ENCODE assay signal across 8 mouse cellular contexts in the genomic region with DNA sequence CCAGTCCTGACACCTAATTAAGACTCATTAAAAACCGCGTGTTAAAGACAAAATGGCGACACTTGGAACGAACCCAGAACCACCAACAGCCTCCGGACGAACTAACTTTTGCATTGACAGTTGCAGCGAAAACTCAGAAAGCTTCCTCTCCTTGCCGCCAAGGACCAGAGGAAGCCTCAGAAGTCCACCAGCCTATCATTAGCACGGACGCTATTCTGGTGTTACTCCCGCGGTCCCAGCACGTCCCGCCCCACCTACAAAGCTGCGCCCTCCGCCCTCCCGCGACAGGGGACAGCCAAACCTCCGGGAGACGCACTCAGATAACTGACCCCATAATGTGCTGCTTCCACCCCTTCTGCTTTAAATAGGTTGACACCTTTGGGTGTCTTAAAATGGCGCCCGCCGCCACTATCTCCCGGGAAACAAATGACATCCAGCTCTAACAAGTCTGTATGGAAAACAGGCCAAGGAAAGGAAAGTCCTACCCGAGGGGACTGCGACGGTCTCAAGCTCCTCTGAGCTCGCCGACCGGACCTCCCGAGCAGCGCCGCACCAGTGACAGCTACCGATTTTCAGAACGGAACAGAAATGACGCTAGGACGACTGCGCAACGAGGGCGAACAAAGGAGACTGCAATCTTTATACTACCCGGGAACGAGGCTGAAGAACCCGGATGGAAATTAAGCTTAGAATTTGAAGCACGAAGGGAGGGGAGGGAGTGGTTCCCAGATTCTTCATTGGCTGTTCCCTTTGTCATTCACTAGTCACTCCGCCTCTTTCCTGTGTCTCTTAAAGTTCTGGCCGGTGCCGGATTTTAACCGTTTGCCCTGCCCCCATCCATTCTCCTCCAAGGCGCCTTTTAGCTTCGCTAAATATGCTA. TPM values are rescaled to one million over a fixed set of nuclear protein-coding genes. Genes with fewer than 3 reads are reported as not detected.
DNase-seq lines count a peak whose midpoint lies in the region; ATAC-seq and TF ChIP-seq lines count a peak whose summit lies in the region.

A gene (minus strand): TSS at position 670 of the 880 bp plus-strand sequence.

- H3K27me3 ChIP-seq in embryonic facial prominence, embryonic 15.5 days: no peaks in the 10 kb centered on the region
- H3K27me3 ChIP-seq in limb, embryonic 14.5 days (ENCODE audit: control insufficient read depth, insufficient read depth, low read length): no peaks in the 10 kb centered on the region
- no peaks in the 10 kb centered on the region for H3K27me3 ChIP-seq in midbrain, postnatal 0 days (ENCODE audit: insufficient read depth, low read length)

- H3K4me1 ChIP-seq in bone marrow, adult 2 months (ENCODE audit: control insufficient read depth, insufficient read depth, low read length): no peaks in the 10 kb centered on the region
- no peaks in the 10 kb centered on the region for H3K4me1 ChIP-seq in embryonic facial prominence, embryonic 15.5 days
- no peaks in the 10 kb centered on the region for H3K4me1 ChIP-seq in limb, embryonic 14.5 days (ENCODE audit: control insufficient read depth, insufficient read depth, low read length)
- H3K4me1 ChIP-seq in midbrain, postnatal 0 days (ENCODE audit: insufficient read depth, low read length): no peaks in the 10 kb centered on the region

- peak within 1 kb of the TSS; percentile 99 for H3K4me3 ChIP-seq in bone marrow, adult 2 months (replicated peaks; ENCODE audit: control insufficient read depth, low read depth, low read length)
- H3K4me3 ChIP-seq in embryonic facial prominence, embryonic 15.5 days (replicated peaks): peak within 1 kb of the TSS; percentile 60
- H3K4me3 ChIP-seq in limb, embryonic 14.5 days (replicated peaks; ENCODE audit: low read length): peak within 1 kb of the TSS; percentile 56
- H3K4me3 ChIP-seq in midbrain, postnatal 0 days (ENCODE audit: low read depth, low read length): peak within 1 kb of the TSS; percentile 45

- ATAC-seq in embryonic facial prominence, embryonic 15.5 days (ENCODE audit: insufficient number of reproducible peaks, low FRiP score, low TSS enrichment, low read depth): peak; percentile 93
- peak; percentile 96 for ATAC-seq in limb, embryonic 14.5 days (ENCODE audit: low FRiP score, low read depth)
- ATAC-seq in midbrain, postnatal 0 days (ENCODE audit: low FRiP score): peak; percentile 93

- peak within 1 kb of the TSS; percentile 41 for H3K4me2 ChIP-seq in embryonic facial prominence, embryonic 15.5 days (replicated peaks)
- peak within 1 kb of the TSS; percentile 51 for H3K4me2 ChIP-seq in limb, embryonic 14.5 days (replicated peaks; ENCODE audit: low read depth, low read length, severe bottlenecking)
- peak within 1 kb of the TSS; percentile 45 for H3K4me2 ChIP-seq in midbrain, postnatal 0 days (ENCODE audit: low read depth, low read length, poor library complexity, severe bottlenecking)

- no peak for TF ChIP-seq CTCF in bone marrow, adult 2 months (IDR thresholded peaks at IDR 0.05; ENCODE audit: control insufficient read depth, insufficient read depth, low read length)
- no peak for TF ChIP-seq CTCF in midbrain, postnatal 0 days (IDR thresholded peaks at IDR 0.05)

- peak within 1 kb of the TSS; percentile 97 for H3K27ac ChIP-seq in bone marrow, adult 2 months (ENCODE audit: control insufficient read depth, insufficient read depth, low read depth, low read length, poor library complexity)
- peak within 1 kb of the TSS; percentile 96 for H3K27ac ChIP-seq in embryonic facial prominence, embryonic 15.5 days (replicated peaks)
- peak within 1 kb of the TSS; percentile 93 for H3K27ac ChIP-seq in limb, embryonic 14.5 days (replicated peaks; ENCODE audit: low read depth, low read length)
- H3K27ac ChIP-seq in midbrain, postnatal 0 days (ENCODE audit: low read depth, low read length): peak within 1 kb of the TSS; percentile 74

- H3K9ac ChIP-seq in embryonic facial prominence, embryonic 15.5 days: peak within 1 kb of the TSS; percentile 39
- H3K9ac ChIP-seq in limb, embryonic 14.5 days (ENCODE audit: low read depth, low read length, severe bottlenecking): peak within 1 kb of the TSS; percentile 78
- H3K9ac ChIP-seq in midbrain, postnatal 0 days (replicated peaks; ENCODE audit: low read length, poor library complexity, severe bottlenecking): peak within 1 kb of the TSS; percentile 59

- TF ChIP-seq POLR2A in bone marrow, adult 2 months (IDR thresholded peaks at IDR 0.05; ENCODE audit: borderline replicate concordance, control insufficient read depth, low read depth, low read length): peak; percentile 41; the same call in 1 of the 2 replicates
- TF ChIP-seq POLR2A in limb, embryonic 14.5 days (IDR thresholded peaks at IDR 0.05; ENCODE audit: borderline replicate concordance, extremely low read depth, insufficient read depth, insufficient read length): peak; percentile 96; the same call in 1 of the 2 replicates

- H3K9me3 ChIP-seq in embryonic facial prominence, embryonic 15.5 days (replicated peaks): no peaks in the 10 kb centered on the region
- H3K9me3 ChIP-seq in limb, embryonic 14.5 days (ENCODE audit: control insufficient read depth, low read length): no peaks in the 10 kb centered on the region
- no peaks in the 10 kb centered on the region for H3K9me3 ChIP-seq in midbrain, postnatal 0 days (ENCODE audit: low read length)

- peaks cover 14% of the 10 kb centered on the region for H3K36me3 ChIP-seq in embryonic facial prominence, embryonic 15.5 days
- peaks cover 24% of the 10 kb centered on the region for H3K36me3 ChIP-seq in limb, embryonic 14.5 days (ENCODE audit: control insufficient read depth, insufficient read depth, low read length)
- peaks cover 5% of the 10 kb centered on the region; the same call in 1 of the 2 replicates for H3K36me3 ChIP-seq in midbrain, postnatal 0 days (ENCODE audit: insufficient read depth, low read length)

- 20% methylated on average over 50 of the region's 50 CpGs for WGBS in bone marrow, adult 2 months
- 20% methylated on average over 50 of the region's 50 CpGs for WGBS in embryonic facial prominence, embryonic 15.5 days
- WGBS in limb, embryonic 14.5 days: 21% methylated on average over 44 of the region's 50 CpGs
- WGBS in midbrain, postnatal 0 days: 24% methylated on average over 50 of the region's 50 CpGs

- peak; percentile 96 for DNase-seq in 416B (ENCODE audit: low read depth)
- DNase-seq in heart, adult 8-10 months (ENCODE audit: low spot score): peak; percentile 93
- DNase-seq in kidney, adult 9 months: peak; percentile 96
- peak; percentile 96 for DNase-seq in limb, embryonic 14.5 days (ENCODE audit: low spot score)
- DNase-seq in midbrain, postnatal 0 days (ENCODE audit: low spot score): peak; percentile 96
- DNase-seq in spleen, postnatal 14 days (ENCODE audit: low spot score in 2 of 2): peak; percentile 38 to 54

RNA-seq across cellular contexts. Expression of the gene that starts here (rescaled TPM):
- polyA plus RNA-seq in bone marrow, adult 2 months (2011; ENCODE audit: insufficient read depth, insufficient read length, low replicate concordance, missing spikeins): 15.0 and 23.3 TPM in 2 replicates
- polyA plus RNA-seq in embryonic facial prominence, embryonic 15.5 days (2015; fragmentation: Nextera tagmentation; extraction: Ambion mirVana): 103 and 108 TPM in 2 replicates
- 10 to 100 TPM; 19.4 to 32.7 (median 23.2) TPM for total RNA-seq in heart, adult 8-10 months (2022)
- polyA plus RNA-seq in limb, embryonic 14.5 days (2012; rRNA removed): 111 and 149 TPM in 2 replicates
- polyA plus RNA-seq in limb, embryonic 14.5 days (2014; fragmentation: Nextera tagmentation; extraction: Ambion mirVana): 127 and 141 TPM in 2 replicates
- 115 and 141 TPM in 2 replicates for total RNA-seq in midbrain, postnatal 0 days (2014; rRNA removed)
- polyA plus RNA-seq in midbrain, postnatal 0 days (2015; fragmentation: Nextera tagmentation; extraction: Ambion mirVana): 103 and 109 TPM in 2 replicates

Comparison
In these comparisons a context has a peak if more than half of its experiments do, and no peak if none do; other contexts are left out.
1. Peak in every context shown above with its lines: DNase-seq, ATAC-seq, H3K4me3 ChIP-seq and H3K27ac ChIP-seq.
2. DNase-seq: peak in every context shown above with its lines; median percentile 96 in 416B; 96 in kidney, adult 9 months; 96 in limb, embryonic 14.5 days; 96 in midbrain, postnatal 0 days; 93 in heart, adult 8-10 months; 46 in spleen, postnatal 14 days.
3. H3K4me3 ChIP-seq: peak in every context shown above with its lines; median percentile 99 in bone marrow, adult 2 months; 60 in embryonic facial prominence, embryonic 15.5 days; 56 in limb, embryonic 14.5 days; 45 in midbrain, postnatal 0 days.